Mouse (Mus musculus) layer of hippocampus, postnatal 10 days (tissue): Measurements from ENCODE around the gene Lman1l. TPM values are rescaled to one million over a fixed set of nuclear protein-coding genes. Genes with fewer than 3 reads are reported as not detected.

Experiments
- DNase-seq, 2 experiments: peaks; one replicate each; pipeline ENCODE4 v3.0.0; 2021; ENCODE audit warnings: low spot score in 2 of 2
- total RNA-seq, 2 experiments: library from RNA; stranded (reverse); gene quantifications; 2 replicates each; pipeline ENCODE4 v1.2.3; 2021

Gene Lman1l
- total RNA-seq, 2 experiments from 2014 or later: not detected

DNA sequence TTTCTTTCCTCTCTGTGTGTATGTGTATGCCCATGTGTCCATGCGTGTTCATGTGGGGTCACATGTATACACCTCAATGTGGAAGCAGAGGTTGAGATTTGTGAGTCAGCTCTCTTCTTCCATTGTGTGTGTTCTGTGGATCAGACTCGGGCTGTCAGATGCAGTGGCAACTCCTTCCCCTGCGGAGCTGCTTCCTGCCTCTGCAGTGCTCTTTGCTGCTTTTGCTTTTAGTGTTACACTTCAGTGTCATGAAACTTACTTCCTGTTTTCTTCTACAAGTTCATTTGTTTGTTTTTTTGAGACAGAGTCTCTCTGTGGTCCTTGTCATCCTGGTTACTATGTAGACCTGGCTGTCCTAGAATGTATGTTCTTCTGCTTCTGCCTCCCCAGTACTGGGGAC, 35.6 kb downstream of the Lman1l start:
- DNase-seq: no peak

DNA sequence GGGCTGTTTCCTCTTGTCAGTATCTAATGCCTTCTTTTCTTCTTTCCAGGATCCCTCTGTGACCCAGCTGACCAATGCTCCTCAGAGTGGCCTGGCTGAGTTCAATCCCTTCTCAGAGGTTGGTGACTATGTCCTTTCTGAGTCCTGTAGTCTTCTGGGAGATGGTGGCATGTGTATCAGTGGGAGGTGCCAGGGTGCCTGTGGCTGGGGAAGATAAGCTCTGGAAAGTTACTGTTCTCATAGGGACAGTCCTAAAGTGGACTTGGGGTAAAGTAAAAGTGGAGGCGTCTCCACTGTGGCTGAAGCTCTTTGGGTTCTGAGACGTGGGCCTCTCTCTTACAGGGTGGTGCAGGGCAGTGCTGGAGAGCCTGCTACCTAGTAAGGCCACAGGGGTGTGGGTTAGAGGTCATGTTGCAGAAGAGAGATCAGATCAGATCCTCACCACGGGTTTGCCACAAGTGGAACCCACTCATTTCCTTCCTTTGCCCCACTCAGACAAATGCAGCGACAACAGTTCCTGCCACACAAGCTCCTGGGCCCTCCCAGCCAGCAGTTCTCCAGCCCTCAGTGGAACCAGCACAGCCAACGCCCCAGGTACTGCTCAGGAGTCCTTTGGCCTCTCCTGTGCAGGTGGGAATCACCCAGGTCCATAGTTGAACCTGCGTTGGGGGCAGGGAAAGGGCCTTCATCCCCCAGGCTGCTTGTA, 43.3 kb downstream of the Lman1l start:
- DNase-seq: no peak

DNA sequence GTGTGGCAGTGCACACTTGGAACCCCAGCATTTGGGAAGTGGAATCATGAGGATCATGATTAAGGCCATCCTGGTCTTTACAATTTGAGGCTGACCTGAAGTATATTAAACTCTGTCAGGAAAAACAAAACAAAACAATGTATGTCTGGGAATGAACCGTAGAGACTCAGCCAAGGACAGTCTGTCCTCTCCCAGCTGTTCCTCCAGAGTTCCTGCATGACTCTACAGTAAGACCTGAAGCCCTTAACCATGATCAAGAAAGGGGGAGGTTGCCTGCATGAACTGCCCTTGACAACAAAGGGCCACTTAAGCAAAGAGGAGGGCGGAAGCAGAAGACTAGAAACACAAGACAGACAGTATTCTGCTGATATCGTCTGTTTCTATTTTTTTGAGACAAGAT, 45.0 kb downstream of the Lman1l start:
- DNase-seq: no peak

DNA sequence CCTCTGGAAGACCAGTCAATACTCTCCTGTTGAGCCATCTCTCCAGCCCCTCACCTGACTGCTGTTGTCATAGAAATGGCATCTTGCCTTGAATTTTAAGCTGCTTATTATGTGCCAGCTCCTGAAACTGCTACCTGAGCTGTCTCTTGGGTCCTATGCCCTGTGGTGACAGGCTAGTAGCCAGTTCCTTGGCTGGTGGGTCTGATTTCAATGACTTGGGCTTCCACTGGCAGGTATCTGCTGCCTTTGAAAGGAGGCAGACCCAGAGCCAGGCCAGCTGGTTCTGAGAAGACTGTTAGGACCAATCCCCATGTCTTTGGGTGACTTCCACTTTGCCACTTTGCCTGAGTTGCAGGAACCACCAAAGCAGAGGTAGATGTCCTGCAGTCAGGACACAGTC, 46.2 kb downstream of the Lman1l start:
- DNase-seq: no peak

DNA sequence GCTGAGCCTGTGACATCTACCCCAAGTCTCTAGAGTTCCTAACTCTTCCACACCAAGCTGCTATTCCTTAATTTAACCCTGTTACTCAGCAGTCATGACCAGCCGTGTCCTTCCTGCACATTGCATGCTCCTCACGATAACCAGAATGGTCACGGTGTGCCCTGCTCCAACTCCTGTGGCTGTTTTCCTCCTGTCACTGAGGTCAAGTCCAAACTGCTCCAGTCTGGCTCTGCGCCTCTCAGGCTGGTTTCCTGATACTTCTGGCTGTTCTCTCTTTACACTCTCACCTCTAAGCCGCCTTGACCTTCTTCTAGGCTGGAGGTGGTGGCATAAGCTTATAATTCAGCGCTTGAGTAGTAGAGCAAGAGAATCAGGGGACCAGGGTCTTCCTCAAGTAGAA, 52.1 kb downstream of the Lman1l start:
- DNase-seq: no peak

DNA sequence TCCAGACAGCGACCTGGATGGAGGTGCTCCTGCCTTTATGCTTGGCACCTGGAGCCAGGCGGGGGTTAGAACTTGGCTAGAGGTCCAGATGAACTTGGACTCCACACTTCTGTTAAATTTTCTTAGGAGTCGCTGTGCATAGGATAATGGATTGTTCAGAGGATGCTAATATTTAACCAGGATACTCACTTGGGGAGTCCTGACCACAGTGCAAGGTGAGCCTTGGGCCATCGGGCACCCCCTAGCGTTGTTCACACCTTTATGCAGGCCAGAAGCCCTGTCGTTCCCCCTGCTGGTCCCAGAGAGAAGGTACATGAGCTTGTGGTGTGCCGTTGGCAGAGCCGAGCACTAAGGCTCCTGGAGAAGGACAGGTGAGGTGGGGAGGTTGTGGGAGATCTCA, 53.7 kb downstream of the Lman1l start:
- DNase-seq: no peak

DNA sequence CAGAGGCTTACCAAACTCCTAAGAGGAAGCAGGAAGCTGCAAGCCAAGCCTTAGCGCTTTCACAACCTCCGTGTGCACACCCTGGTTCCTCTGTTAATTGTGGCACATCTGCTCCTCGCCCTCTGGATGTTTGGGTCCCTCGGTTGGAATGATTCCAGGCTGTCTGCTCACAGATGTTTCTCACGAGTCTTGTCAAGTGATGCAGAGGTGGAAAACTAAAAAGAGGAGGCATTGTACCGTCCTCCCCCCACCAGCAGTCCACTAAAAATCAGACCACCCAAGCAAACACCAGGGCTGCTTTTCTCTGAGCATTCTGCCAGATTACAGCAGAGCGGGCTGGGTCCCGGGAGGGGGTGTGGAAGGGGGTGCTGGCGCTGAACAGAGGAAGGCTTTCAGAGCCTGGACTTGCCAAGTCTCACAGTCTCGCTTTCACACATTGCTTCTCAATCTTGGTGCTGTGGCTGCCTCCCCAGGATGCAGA, 54.8 kb downstream of the Lman1l start:
- peak; percentile 66 to 73 for DNase-seq

DNA sequence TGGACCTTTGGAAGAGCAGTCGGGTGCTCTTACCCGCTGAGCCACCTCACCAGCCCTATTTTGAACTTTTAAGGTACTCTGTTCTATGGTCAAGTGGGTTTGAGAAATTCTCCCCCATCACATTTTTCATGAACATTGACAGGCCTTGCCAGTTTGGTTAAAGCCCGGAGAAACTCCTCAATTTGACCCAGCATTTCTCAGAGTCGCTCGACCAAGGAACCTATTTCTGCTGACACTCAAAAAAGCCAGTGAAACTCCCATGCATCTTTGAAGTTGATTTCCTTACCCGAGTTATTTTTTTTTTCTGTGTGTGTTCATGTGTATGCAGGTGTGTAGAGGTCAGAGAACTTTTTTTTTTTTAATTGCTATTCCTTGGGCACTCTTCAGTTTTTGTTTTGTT, 56.0 kb downstream of the Lman1l start:
- DNase-seq: no peak

DNA sequence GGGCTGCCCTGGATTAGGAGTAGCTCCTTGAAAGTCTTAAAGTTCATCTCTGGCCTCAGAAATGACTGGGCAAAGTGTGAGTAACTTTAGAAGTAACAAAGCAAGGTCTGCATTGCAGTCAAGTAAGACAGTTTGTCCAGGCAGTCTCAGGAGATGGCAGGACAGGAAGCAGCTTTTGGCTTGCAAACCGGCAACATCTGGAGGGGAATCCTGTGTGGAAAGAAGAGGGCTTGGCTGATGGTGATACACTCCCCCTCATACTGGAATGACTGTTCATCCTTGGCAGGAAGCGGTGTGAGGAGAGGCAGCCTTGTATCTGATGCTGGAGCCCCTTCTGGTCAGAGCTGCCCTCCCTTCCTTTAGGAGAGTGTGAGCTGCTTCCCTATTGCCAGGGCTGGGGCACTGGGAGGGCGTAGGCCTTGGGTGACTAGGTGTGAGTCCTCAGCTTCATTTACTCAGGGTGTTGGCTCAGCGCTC, 57.6 kb downstream of the Lman1l start:
- DNase-seq: no peak

DNA sequence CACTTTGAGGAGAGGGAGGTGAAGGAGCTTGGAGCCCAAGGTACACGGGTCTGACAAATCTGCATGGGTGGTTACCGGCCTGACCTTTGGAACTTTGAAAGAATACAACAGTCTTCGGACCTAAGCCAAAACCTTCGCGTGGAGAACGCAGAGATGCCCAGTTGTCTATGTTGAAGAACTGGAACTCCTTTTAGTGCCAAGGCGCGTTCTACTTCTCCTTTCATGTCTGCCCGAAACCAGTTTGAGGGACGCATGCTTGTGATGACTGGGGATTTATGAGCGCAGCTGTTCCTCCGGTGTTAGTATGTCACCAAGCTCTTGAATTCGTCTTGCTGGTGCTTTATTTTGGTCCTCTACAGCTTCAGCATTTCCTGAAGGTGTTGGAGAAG, 58.9 kb downstream of the Lman1l start:
- DNase-seq: no peak

DNA sequence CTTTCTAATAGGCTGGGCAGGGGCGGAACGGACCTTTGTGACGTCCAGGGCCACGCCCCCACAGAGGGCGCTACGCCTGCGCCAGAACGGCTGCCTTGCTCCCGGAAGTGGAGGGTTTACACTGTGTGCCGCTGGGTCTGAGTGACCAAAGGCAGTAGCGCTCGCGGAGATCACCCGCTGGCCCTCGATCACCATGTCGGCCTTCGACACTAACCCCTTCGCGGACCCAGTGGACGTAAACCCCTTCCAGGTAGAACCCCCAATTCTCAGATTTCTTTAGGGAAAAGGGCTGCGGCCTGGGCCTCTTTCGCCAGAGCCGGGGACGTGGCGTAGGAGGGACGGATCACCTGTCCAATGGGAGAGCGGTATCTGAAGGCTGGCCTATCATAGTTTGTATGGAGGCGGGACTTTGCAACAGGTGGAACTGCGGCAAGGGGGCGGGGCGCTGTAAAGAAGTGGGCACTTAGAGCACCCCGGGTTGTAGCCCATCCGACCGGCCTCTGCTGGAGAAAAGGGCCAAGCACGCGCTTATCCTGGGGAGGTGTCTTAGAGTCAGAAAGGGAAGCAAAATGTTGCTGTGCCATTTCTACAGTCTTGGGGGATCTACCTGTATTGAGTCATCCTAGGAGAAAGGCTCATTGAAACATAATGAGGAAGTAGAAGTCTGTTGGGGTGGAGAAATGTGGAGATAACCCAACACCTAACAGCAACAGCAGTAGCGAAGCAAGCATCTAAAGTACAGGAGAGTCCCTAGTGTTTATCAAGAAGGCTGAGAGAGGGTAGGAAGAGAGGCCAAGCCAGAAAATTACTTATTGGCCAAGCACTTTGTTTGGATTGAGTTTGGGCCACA, 59.5 kb downstream of the Lman1l start, which contains the start of gene Scamp2:
Gene Scamp2 (plus strand): TSS at position 83 of the 850 bp plus-strand sequence.
- peak; percentile 94 to 95 for DNase-seq

DNA sequence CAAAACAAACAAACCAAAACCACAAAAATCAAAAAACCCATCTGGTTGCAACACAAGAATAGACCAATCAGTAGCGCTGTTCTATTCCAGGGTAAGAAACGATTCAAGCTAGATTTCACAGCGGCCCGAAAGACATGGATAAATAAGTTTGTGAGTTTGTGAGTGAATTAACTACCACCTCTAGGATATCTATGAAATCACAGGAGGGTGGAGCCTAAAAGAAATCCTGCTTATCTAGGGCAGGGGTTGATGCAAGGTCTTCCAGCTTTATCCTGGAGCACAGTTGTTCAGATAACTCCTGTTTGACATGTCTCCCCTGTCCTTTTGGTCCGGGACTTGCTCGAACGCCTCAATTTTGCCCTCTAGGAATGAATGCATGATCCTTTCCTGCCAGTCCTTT, 60.3 kb downstream of the Lman1l start:
- no peak for DNase-seq

DNA sequence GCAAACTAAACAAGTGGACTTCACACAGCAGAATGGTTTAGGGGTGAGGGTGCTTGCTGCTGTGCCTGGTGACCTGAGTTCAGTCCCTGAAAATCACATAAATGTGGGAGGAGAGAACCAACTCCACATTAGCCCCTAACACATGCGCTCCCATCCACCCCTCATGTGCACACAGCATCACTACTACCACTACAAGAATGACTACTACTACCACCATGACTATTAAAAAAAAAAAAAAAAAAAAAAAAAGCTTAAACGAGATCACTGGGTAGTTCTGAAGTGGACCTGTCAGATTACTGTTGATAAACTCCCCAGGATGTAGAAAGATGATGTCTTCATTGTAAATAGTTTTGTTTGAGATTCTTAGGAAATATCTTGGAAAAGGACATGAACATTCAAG, 61.0 kb downstream of the Lman1l start:
- DNase-seq: no peak

DNA sequence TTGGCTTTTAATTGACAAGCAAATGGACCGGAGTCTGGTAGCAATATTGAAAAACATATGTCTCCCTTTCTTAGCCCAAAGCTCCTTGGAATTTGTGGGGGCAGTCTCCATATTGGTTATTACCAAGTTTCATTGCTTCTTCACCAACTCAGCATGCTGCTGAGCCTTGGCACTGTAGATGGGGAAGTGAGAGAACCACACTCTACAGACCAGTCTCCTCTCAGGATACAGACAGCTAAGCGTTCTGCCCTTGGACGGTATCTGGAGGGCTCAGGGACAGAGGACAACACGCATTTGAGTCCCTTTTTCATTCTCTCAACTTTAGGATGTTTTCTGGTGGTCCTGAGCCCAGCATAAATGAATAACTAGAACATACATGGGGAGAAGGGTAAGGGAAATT, 61.9 kb downstream of the Lman1l start:
- DNase-seq: no peak

DNA sequence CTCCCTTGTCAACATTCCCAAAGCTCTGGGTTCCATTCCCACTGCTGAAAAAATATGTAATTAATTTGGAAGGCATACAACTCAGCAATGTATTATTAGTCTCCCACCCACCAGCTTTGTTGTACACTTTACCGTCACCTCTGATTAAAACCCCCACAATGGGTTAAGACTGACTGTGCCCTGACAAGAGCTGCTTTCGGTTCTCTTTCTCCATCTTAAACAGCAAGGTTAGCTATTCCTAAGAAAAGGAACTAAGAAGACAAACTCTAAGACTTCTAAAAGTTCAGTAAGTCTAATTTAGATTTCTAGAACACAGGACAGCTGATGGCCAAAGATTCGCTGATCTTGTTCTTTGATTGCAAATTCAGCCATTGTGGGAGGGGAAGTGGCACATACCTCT, 63.4 kb downstream of the Lman1l start:
- DNase-seq: no peak

Other genes starting within 250 kb of the Lman1l start
- gene Ppcdc, start 180.7 kb downstream of the Lman1l start, total RNA-seq: 10 to 100 TPM; 14.2 to 15.5 TPM
- 100 to 1,000 TPM; 345 to 387 TPM for gene Scamp5, start 152.7 kb downstream of the Lman1l start, total RNA-seq
- 10 to 100 TPM; 11.5 to 11.7 TPM for gene Rpp25, start 116.7 kb downstream of the Lman1l start, total RNA-seq
- 100 to 1,000 TPM; 486 to 497 TPM for gene Cox5a, start 99.5 kb downstream of the Lman1l start, total RNA-seq
- gene Fam219b, start 83.2 kb downstream of the Lman1l start, total RNA-seq: 10 to 100 TPM; 24.6 to 28.8 TPM
- gene Mpi, start 68.0 kb downstream of the Lman1l start, total RNA-seq: 10 to 100 TPM; 70.4 to 76.5 TPM
- 10 to 100 TPM; 28.9 to 33.3 TPM for gene Scamp2, start 59.8 kb downstream of the Lman1l start, total RNA-seq
- gene Ulk3, start 31.3 kb downstream of the Lman1l start, total RNA-seq: 10 to 100 TPM; 26.3 to 27.0 TPM
- 1 to 10 TPM; 1.9 to 2.6 TPM for gene Cplx3, start 14.5 kb downstream of the Lman1l start, total RNA-seq
- 10 to 100 TPM; 56.6 to 59.0 TPM for gene Csk, start 32.9 kb upstream of the Lman1l start, total RNA-seq
- not detected for gene Cyp1a2, start 62.9 kb upstream of the Lman1l start, total RNA-seq
- gene Cyp1a1, start 67.2 kb upstream of the Lman1l start, total RNA-seq: under 1 TPM; 0.48 to 0.60 TPM
- gene Edc3, start 87.8 kb upstream of the Lman1l start, total RNA-seq: 10 to 100 TPM; 14.6 to 16.0 TPM
- 10 to 100 TPM; 64.3 to 66.9 TPM for gene Clk3, start 145.1 kb upstream of the Lman1l start, total RNA-seq
- gene Arid3b, start 216.0 kb upstream of the Lman1l start, total RNA-seq: 10 to 100 TPM; 10.0 to 11.8 TPM